Mouse (Mus musculus) midbrain, postnatal 0 days (tissue): ENCODE measurements around the gene Ppp1r8. TPM values are rescaled to one million over a fixed set of nuclear protein-coding genes. Genes with fewer than 3 reads are reported as not detected.
"Not testable (repeated sequence)": the region's sequence is repeated elsewhere in the genome, so short reads cannot be mapped to it uniquely, and the experiment has no call there.

ENCODE experiments used
- ATAC-seq: fragments of 200-750 bp; cut with Nextera tagmentation; 2 replicates; pipeline ENCODE4 v1.8.0; 2017; ENCODE audit warnings: moderate number of reproducible peaks, mild to moderate bottlenecking, moderate TSS enrichment, moderate library complexity; ENCODE audit not compliant: low FRiP score
- DNase-seq: peaks from one replicate; pipeline ENCODE4 v3.0.0-alpha.2; 2015; ENCODE audit warnings: low spot score
- H3K27ac ChIP-seq: fragments of 300-500 bp; sonication (generic); 2 replicates; pipeline ENCODE4 v1.5.1; 2014; ENCODE audit warnings: low read depth, mild to moderate bottlenecking, low read length, mixed read lengths
- H3K27me3 ChIP-seq: fragments of 300-500 bp; sonication (generic); 2 replicates; pipeline ENCODE4 v1.6.1; 2014; ENCODE audit warnings: low read length, control low read depth, mixed read lengths; ENCODE audit not compliant: insufficient read depth
- H3K36me3 ChIP-seq: fragments of 300-500 bp; sonication (generic); 2 replicates; pipeline ENCODE4 v1.6.1; 2014; ENCODE audit warnings: low read length, control low read depth, mixed read lengths; ENCODE audit not compliant: insufficient read depth
- H3K4me1 ChIP-seq: fragments of 300-500 bp; sonication (generic); 2 replicates; pipeline ENCODE4 v1.6.1; 2014; ENCODE audit warnings: mild to moderate bottlenecking, control low read depth, antibody characterized with exemption, low read length, mixed read lengths; ENCODE audit not compliant: insufficient read depth
- H3K4me2 ChIP-seq: fragments of 300-500 bp; sonication (generic); 2 replicates; pipeline ENCODE4 v1.6.1; 2014; ENCODE audit warnings: low read depth, mild to moderate bottlenecking, low read length, mixed read lengths; ENCODE audit not compliant: poor library complexity, severe bottlenecking
- H3K4me3 ChIP-seq: fragments of 300-500 bp; sonication (generic); 2 replicates; pipeline ENCODE4 v1.5.1; 2014; ENCODE audit warnings: low read depth, mild to moderate bottlenecking, low read length, moderate library complexity
- H3K9ac ChIP-seq: fragments of 300-500 bp; sonication (generic); replicated peaks from 2 replicates; pipeline ENCODE4 v1.6.1; 2014; ENCODE audit warnings: mild to moderate bottlenecking, low read length, moderate library complexity, mixed read lengths; ENCODE audit not compliant: poor library complexity, severe bottlenecking
- H3K9me3 ChIP-seq: fragments of 300-500 bp; sonication (generic); 2 replicates; pipeline ENCODE4 v1.6.1; 2016; ENCODE audit warnings: low read length, control low read depth
- CTCF ChIP-seq: IDR thresholded peaks from 2 replicates; pipeline ENCODE4 v1.5.1; 2016; ENCODE audit warnings: antibody characterized with exemption, mild to moderate bottlenecking
- WGBS: fragments of 180-500 bp; shearing (Covaris S2); extraction: QIAGEN DNeasy Blood & Tissue Kit; methylation state at CpG from one replicate; pipeline ENCODE4 v1.1.7; 2014; 5-methylcytosine and 5-hydroxymethylcytosine counted together
- polyA plus RNA-seq: library from polyadenylated mRNA; unstranded; fragments of >200 nt; fragmentation: Nextera tagmentation; extraction: Ambion mirVana; gene quantifications from 2 replicates; pipeline ENCODE4 v1.2.1, GENCODE M21; 2015
- total RNA-seq: library from RNA; depleted of rRNA; stranded (reverse); fragments of >200 nt; gene quantifications from 2 replicates; pipeline ENCODE4 v1.2.3, GENCODE M21; 2014

Gene Ppp1r8
- total and polyA plus RNA-seq, 2 experiments from 2014 or later, result 45.0 to 59.6 TPM

DNA sequence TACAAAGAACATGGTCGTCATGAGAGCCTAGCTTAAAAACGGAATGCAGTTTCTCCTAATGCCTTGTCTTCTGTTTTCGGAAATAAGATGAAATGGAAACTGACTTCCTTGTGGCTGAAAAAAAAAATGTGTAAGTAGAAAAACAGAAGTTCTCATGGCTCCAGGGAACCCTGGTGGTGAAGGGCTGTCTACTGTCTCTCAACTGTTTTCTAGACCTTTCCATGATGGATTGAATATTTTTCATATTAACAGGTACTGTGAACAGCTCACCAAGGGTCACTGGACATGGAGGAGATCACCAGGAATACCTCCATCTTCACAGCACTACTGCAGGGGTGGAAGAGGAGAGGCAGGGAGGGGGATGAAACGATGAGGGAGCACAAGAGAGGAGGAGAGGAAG lies 44.9 kb downstream of the Ppp1r8 start:
- Histone ChIP-seq H3K27ac (no peak overlapping the region), H3K36me3 (no peaks in the 10 kb centered on the region), H3K9me3 (no peaks in the 10 kb centered on the region), H3K27me3 (peaks cover 15% of the 10 kb centered on the region), H3K9ac (no peak overlapping the region), H3K4me3 (no peak overlapping the region), H3K4me1 (no peaks in the 10 kb centered on the region), H3K4me2 (no peak overlapping the region)
- no peak for ATAC-seq
- WGBS, result 80% methylated on average over 4 of the region's 4 CpGs
- TF ChIP-seq CTCF, result no peak
- DNase-seq, result no peak

DNA sequence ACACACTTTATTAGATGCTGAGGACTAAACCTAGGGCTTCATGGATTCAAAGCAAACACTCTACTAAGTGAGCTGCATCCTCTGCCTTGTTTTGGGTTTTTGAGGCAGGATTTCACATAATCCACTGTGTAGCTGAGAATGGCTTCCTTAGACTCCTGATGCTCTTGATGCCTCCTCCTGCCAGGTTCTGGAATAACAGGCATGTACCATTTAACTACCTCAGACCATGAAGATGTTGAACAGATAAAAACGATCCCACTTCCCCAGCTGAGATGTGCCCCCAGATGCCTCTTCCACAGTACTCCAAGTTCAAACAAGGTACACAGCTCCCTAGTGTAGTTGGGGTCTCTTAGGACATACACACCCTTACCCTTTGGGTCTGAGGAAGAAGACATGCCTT lies 45.5 kb downstream of the Ppp1r8 start:
- H3K27ac ChIP-seq, result no peak overlapping the region
- no peak for DNase-seq
- ATAC-seq, result no peak
- 79% methylated on average over 1 of the region's 1 CpGs for WGBS
- TF ChIP-seq CTCF, result no peak
- H3K36me3 ChIP-seq, result no peaks in the 10 kb centered on the region
- H3K27me3 ChIP-seq, result peaks cover 15% of the 10 kb centered on the region
- no peak overlapping the region for H3K4me2 ChIP-seq
- H3K4me1 ChIP-seq, result no peaks in the 10 kb centered on the region
- H3K9ac ChIP-seq, result no peak overlapping the region
- no peaks in the 10 kb centered on the region for H3K9me3 ChIP-seq
- H3K4me3 ChIP-seq, result no peak overlapping the region

DNA sequence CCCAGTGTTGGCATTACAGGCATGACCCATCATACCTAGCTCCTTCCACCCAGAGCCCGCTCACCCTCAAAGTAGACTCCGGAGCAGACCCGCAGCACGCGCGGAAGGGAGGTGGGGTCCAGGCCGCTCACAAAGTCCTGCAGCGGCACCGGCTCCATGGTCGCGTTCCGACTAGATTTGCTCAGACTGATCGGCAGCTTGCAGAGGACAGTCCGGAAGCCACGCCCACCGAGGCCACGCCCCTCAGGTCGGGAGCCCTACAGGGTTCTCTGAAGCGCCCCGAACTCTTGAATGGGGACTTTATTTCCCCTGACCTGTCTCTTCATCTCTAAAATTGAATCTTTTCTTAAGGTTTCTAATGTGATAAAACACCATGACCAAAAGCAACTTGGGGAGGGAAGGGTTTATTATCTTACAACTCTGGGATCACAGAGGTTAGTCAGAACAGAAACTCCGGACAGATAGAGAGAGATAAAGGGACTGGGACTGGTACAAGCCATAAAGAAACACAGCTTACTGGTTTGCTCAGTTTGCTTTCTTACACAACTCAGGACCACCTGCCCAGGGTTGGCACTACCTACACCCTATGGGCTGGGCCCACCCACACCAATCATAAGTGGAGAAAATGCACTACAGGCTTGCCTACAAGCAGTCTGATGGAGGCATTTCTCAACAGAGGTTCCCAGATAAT lies 46.6 kb downstream of the Ppp1r8 start, which contains the start of gene Themis2:
Gene Themis2, minus strand, starts transcription at position 192 of the 691 bp plus-strand sequence.
- ATAC-seq (no peak), DNase-seq (peak; percentile 19)
- WGBS, result 3% methylated on average over 21 of the region's 21 CpGs
- H3K27me3 ChIP-seq, result peaks cover 15% of the 10 kb centered on the region
- H3K9ac ChIP-seq, result no peak within 1 kb of the TSS; the same call in 1 of the 2 replicates
- peak within 1 kb of the TSS; percentile 39 for H3K4me2 ChIP-seq
- H3K4me3 ChIP-seq, result peak within 1 kb of the TSS; percentile 20
- no peaks in the 10 kb centered on the region for H3K4me1 ChIP-seq
- H3K9me3 ChIP-seq, result no peaks in the 10 kb centered on the region
- H3K27ac ChIP-seq, result no peak within 1 kb of the TSS
- no peak for TF ChIP-seq CTCF
- H3K36me3 ChIP-seq, result no peaks in the 10 kb centered on the region

DNA sequence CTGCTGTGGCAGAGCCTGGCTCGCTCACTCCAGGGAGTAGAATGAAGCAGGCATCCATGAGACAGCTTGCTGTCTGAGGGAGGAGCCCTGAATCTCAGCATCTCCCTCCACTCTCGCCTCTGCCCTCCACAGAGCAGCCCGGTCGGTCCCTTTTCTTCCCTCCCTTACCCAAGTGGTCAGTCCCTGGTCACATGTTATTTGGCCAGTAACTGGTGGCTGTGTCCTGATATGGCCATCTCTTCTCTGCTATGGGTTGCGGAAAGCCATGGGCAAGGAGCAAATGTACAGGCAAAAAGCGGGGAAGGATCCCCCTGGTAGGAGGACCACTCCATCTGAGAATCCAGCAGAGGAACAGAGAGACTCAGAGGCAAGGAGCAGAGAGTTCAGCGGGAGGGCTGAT lies 47.8 kb downstream of the Ppp1r8 start:
- WGBS, result 54% methylated on average over 7 of the region's 7 CpGs
- DNase-seq (no peak), ATAC-seq (no peak)
- Histone ChIP-seq H3K27ac (no peak overlapping the region), H3K36me3 (no peaks in the 10 kb centered on the region), H3K4me3 (no peak overlapping the region), H3K9ac (no peak overlapping the region), H3K4me1 (no peaks in the 10 kb centered on the region), H3K4me2 (no peak overlapping the region), H3K27me3 (peaks cover 15% of the 10 kb centered on the region), H3K9me3 (no peaks in the 10 kb centered on the region)
- TF ChIP-seq CTCF, result no peak

- WGBS, result 79% methylated on average over 8 of the region's 8 CpGs
These were observed 48.2 kb downstream of the Ppp1r8 start for GRCm38 (mm10) chr4:132794760-132795159.

GRCm38 (mm10) chr4:132794028-132794427 lies 48.9 kb downstream of the Ppp1r8 start:
- H3K27me3 ChIP-seq, result peaks cover 15% of the 10 kb centered on the region
- H3K4me1 ChIP-seq, result no peaks in the 10 kb centered on the region
- WGBS, result 84% methylated on average over 9 of the region's 9 CpGs
- no peak for TF ChIP-seq CTCF
- no peaks in the 10 kb centered on the region for H3K9me3 ChIP-seq
- H3K4me3 ChIP-seq, result no peak overlapping the region
- no peak overlapping the region for H3K9ac ChIP-seq
- H3K4me2 ChIP-seq, result no peak overlapping the region
- no peaks in the 10 kb centered on the region for H3K36me3 ChIP-seq
- DNase-seq (no peak), ATAC-seq (no peak)
- H3K27ac ChIP-seq, result no peak overlapping the region

More at GRCm38 (mm10) chr4:132794760-132795159, 48.2 kb downstream of the Ppp1r8 start:
- TF ChIP-seq CTCF, result no peak
- Histone ChIP-seq H3K36me3 (no peaks in the 10 kb centered on the region), H3K27ac (no peak overlapping the region), H3K4me2 (no peak overlapping the region), H3K4me1 (no peaks in the 10 kb centered on the region), H3K9me3 (no peaks in the 10 kb centered on the region), H3K27me3 (peaks cover 15% of the 10 kb centered on the region), H3K9ac (no peak overlapping the region), H3K4me3 (no peak overlapping the region)
- no peak for DNase-seq
- no peak for ATAC-seq

GRCm38 (mm10) chr4:132793322-132794004 lies 49.5 kb downstream of the Ppp1r8 start:
- DNase-seq, H3K9ac ChIP-seq, H3K9me3 ChIP-seq, H3K4me1 ChIP-seq, H3K4me3 ChIP-seq, H3K27ac ChIP-seq, ATAC-seq, H3K4me2 ChIP-seq, H3K36me3 ChIP-seq: not testable (repeated sequence)
- peaks cover 15% of the 10 kb centered on the region for H3K27me3 ChIP-seq
- WGBS, result 86% methylated on average over 7 of the region's 9 CpGs
